Mouse (Mus musculus): ENCODE measurements around the gene Mapk8ip1. TPM values are rescaled to one million over a fixed set of nuclear protein-coding genes. Genes with fewer than 3 reads are reported as not detected.
A peak's percentile ranks its signal among the peaks of the same experiment; 100 is the strongest.

The Mapk8ip1 gene
- polyA plus RNA-seq, 1 experiment from 2014 or later = 18.8 TPM

DNA sequence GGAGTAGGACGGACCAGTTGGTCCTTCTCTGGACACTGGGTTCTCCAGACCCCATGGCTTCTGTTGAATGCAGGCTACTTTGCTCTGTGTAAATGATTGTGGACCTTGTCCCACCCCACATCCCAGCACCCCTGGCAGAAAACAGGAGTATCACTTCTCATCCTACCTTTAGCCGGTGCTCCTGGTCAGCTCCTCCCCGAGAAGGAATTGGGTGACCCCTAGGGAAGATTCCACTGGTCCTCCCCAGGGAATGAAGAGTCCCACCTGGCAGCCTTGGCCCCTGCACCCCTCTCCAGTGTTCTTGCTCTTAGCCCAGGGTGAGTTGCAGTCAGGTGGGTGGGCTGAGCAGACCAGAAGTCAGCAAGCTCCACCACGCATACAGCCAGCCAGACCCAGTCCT lies 37.0 kb downstream of the Mapk8ip1 start:
- H3K27ac ChIP-seq (replicated peaks; ENCODE audit: low read depth, low read length) = no peak overlapping the region
- no peaks in the 10 kb centered on the region for H3K27me3 ChIP-seq (ENCODE audit: control insufficient read depth, insufficient read depth, low read length)
- H3K4me3 ChIP-seq (ENCODE audit: low read depth, low read length) = no peak overlapping the region
- no peaks in the 10 kb centered on the region for H3K4me1 ChIP-seq (ENCODE audit: control insufficient read depth, insufficient read depth, low read length)
- no peak overlapping the region for H3K9ac ChIP-seq (replicated peaks; ENCODE audit: low read length)
- ATAC-seq (replicated peaks; ENCODE audit: insufficient number of reproducible peaks, low FRiP score, low TSS enrichment, low read depth) (no peak), DNase-seq (ENCODE audit: low spot score) (no peak)
- no peak overlapping the region for H3K4me2 ChIP-seq (ENCODE audit: low read depth, low read length)
- H3K36me3 ChIP-seq (replicated peaks; ENCODE audit: control insufficient read depth, insufficient read depth, low read depth, low read length) = no peaks in the 10 kb centered on the region; the same call in 1 of the 2 replicates
- H3K9me3 ChIP-seq (replicated peaks; ENCODE audit: control insufficient read depth, low read length) = no peaks in the 10 kb centered on the region
- 88% methylated on average over 4 of the region's 4 CpGs for WGBS

DNA sequence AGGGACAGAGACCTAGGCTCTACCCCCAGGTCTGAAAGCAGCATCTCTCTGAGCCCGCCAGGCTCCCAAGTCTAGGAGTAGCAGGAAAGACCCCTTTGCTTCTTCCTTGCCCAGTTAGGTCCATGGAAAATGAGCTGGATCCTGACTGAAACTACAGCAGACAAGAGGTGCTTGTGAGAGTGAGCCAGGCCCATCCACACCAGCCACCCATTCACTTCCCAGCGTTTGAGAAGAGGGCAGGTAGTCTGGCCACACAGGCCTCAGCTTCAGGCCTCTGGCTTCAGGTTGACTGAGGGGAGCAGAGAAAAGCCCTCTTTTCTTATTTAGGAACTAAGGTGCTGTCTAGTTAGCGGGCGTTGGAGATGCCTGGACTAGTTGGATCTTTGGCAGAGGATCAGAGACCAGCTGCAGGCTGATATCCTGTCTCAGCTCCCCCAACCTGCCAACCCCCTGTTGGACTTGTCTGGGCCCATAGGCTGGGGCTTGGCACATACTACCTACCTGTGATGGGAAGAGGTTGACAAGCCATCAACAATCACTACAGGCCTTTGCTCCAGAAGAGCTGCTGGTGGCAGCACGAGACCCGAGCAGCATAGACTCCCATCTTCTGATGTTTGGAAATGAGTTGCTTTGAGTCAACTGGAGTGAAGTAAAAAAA lies 38.4 kb downstream of the Mapk8ip1 start:
- Histone ChIP-seq H3K27me3 (ENCODE audit: control insufficient read depth, insufficient read depth, low read length) (no peaks in the 10 kb centered on the region), H3K9ac (replicated peaks; ENCODE audit: low read length) (no peak overlapping the region), H3K36me3 (replicated peaks; ENCODE audit: control insufficient read depth, insufficient read depth, low read depth, low read length) (no peaks in the 10 kb centered on the region; the same call in 1 of the 2 replicates), H3K27ac (replicated peaks; ENCODE audit: low read depth, low read length) (no peak overlapping the region), H3K4me1 (ENCODE audit: control insufficient read depth, insufficient read depth, low read length) (no peaks in the 10 kb centered on the region), H3K4me3 (ENCODE audit: low read depth, low read length) (no peak overlapping the region), H3K4me2 (ENCODE audit: low read depth, low read length) (no peak overlapping the region), H3K9me3 (replicated peaks; ENCODE audit: control insufficient read depth, low read length) (no peaks in the 10 kb centered on the region)
- ATAC-seq (replicated peaks; ENCODE audit: insufficient number of reproducible peaks, low FRiP score, low TSS enrichment, low read depth) (no peak), DNase-seq (ENCODE audit: low spot score) (no peak)
- WGBS = 89% methylated on average over 6 of the region's 6 CpGs

DNA sequence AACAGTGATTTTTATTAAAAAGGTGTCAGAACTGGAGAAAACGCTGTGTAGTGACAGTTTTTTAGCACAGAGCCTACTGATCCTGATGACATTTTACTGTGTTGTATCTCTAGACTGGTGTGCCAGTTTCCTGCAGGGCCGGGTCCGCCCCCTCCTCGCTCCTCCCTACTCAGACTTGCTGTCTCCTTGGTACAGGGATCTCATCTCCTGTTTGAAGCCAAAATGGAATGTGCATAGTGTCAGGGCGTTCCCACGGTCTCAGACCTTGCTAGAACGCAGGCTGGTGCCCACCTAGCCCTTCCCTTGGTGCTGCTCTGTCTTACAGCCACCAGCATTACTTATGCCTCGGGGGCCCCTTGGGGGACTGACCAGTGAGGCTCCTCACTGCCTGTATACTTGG lies 39.3 kb downstream of the Mapk8ip1 start:
- no peaks in the 10 kb centered on the region for H3K9me3 ChIP-seq (replicated peaks; ENCODE audit: control insufficient read depth, low read length)
- no peak overlapping the region for H3K4me2 ChIP-seq (ENCODE audit: low read depth, low read length)
- H3K27me3 ChIP-seq (ENCODE audit: control insufficient read depth, insufficient read depth, low read length) = no peaks in the 10 kb centered on the region
- H3K27ac ChIP-seq (replicated peaks; ENCODE audit: low read depth, low read length) = no peak overlapping the region
- H3K9ac ChIP-seq (replicated peaks; ENCODE audit: low read length) = no peak overlapping the region
- H3K4me1 ChIP-seq (ENCODE audit: control insufficient read depth, insufficient read depth, low read length) = no peaks in the 10 kb centered on the region
- no peak overlapping the region for H3K4me3 ChIP-seq (ENCODE audit: low read depth, low read length)
- WGBS = 87% methylated on average over 8 of the region's 8 CpGs
- DNase-seq (ENCODE audit: low spot score) (no peak), ATAC-seq (replicated peaks; ENCODE audit: insufficient number of reproducible peaks, low FRiP score, low TSS enrichment, low read depth) (no peak)
- H3K36me3 ChIP-seq (replicated peaks; ENCODE audit: control insufficient read depth, insufficient read depth, low read depth, low read length) = no peaks in the 10 kb centered on the region; the same call in 1 of the 2 replicates

DNA sequence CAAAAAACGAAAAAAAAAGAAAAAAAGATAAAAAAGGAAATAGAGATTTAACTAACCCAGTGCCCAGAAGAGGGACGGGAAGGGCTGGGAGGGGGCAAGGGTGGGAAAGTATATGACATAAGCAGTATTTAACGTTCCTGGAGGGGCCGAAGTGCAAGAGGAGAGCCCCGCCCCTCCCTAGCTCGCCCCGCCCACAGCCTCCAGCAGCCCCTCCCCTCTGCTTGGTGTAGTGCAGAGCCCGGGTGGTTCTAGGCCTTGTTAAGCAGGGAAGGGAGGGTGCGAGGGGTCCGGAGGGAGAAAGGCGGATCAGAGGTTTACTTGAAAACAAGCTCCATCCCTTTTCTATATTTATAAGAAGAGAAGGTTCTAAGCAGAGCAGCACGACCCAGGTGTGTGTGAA lies 40.2 kb downstream of the Mapk8ip1 start:
- peak; percentile 13 for DNase-seq (ENCODE audit: low spot score)

DNA sequence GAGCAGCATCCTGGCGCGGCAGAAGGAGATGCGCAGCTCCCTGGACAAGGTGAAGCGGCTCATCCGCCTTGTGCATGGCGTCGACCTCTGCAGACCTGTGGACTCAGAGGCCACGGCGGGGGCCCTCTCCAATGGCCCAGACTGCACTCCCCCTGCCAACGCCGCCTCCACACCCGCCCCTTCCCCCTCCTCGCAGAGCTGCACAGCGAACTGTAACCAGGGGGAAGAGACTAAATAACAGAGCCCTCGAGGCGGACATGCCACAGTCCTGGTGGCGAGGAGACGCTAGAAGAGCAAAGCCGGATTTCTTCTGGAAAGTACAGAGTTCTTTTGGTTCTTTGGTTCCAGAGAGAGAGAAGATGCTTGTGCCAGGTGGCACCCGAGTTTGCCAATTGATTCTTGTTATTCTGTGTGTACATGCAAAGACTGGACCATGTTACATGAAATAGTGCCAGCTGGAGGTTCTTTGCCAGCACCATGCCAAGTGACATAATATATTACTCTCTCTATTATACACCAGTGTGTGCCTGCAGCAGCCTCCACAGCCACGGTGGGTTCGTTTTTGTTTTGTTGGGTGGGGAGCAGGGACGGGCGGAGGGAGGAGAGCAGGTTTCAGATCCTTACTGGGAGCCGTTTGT lies 40.8 kb downstream of the Mapk8ip1 start:
- no peaks in the 10 kb centered on the region; the same call in 1 of the 2 replicates for H3K36me3 ChIP-seq (replicated peaks; ENCODE audit: control insufficient read depth, insufficient read depth, low read depth, low read length)

More for the DNA sequence above, 40.2 kb downstream of the Mapk8ip1 start:
- no peaks in the 10 kb centered on the region for H3K9me3 ChIP-seq (replicated peaks; ENCODE audit: control insufficient read depth, low read length)
- no peaks in the 10 kb centered on the region for H3K27me3 ChIP-seq (ENCODE audit: control insufficient read depth, insufficient read depth, low read length)
- H3K36me3 ChIP-seq (replicated peaks; ENCODE audit: control insufficient read depth, insufficient read depth, low read depth, low read length) = no peaks in the 10 kb centered on the region; the same call in 1 of the 2 replicates
- no peak for ATAC-seq (replicated peaks; ENCODE audit: insufficient number of reproducible peaks, low FRiP score, low TSS enrichment, low read depth)
- no peak overlapping the region for H3K9ac ChIP-seq (replicated peaks; ENCODE audit: low read length)
- H3K4me1 ChIP-seq (ENCODE audit: control insufficient read depth, insufficient read depth, low read length) = no peaks in the 10 kb centered on the region
- H3K4me3 ChIP-seq (ENCODE audit: low read depth, low read length) = no peak overlapping the region
- H3K27ac ChIP-seq (replicated peaks; ENCODE audit: low read depth, low read length) = no peak overlapping the region
- no peak overlapping the region for H3K4me2 ChIP-seq (ENCODE audit: low read depth, low read length)
- WGBS = 23% methylated on average over 12 of the region's 12 CpGs

DNA sequence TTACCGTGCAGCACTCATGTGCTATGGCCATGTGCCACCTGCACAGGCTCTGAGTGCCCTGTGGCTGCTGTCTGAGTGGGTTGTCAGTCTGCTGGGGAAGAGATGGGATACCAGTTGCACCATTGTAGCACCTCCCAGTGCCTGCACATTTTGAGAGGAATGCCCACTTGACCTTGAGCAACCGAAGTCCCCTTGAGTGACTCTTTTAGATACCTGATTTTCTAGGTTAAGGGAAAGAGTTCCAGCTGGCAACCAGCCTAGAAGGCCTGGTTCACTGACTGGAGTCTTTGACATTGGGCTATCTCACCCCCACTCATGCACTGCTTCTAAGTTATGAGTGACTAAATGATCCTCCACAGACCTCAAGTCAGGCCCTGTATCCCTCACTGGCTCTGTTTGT lies 41.8 kb downstream of the Mapk8ip1 start:
- 89% methylated on average over 2 of the region's 2 CpGs for WGBS
- H3K9me3 ChIP-seq (replicated peaks; ENCODE audit: control insufficient read depth, low read length) = no peaks in the 10 kb centered on the region
- H3K4me3 ChIP-seq (ENCODE audit: low read depth, low read length) = no peak overlapping the region
- no peak overlapping the region for H3K27ac ChIP-seq (replicated peaks; ENCODE audit: low read depth, low read length)
- H3K9ac ChIP-seq (replicated peaks; ENCODE audit: low read length) = no peak overlapping the region
- ATAC-seq (replicated peaks; ENCODE audit: insufficient number of reproducible peaks, low FRiP score, low TSS enrichment, low read depth) (no peak), DNase-seq (ENCODE audit: low spot score) (no peak)
- no peaks in the 10 kb centered on the region for H3K4me1 ChIP-seq (ENCODE audit: control insufficient read depth, insufficient read depth, low read length)
- no peaks in the 10 kb centered on the region for H3K27me3 ChIP-seq (ENCODE audit: control insufficient read depth, insufficient read depth, low read length)
- H3K4me2 ChIP-seq (ENCODE audit: low read depth, low read length) = no peak overlapping the region
- no peaks in the 10 kb centered on the region; the same call in 1 of the 2 replicates for H3K36me3 ChIP-seq (replicated peaks; ENCODE audit: control insufficient read depth, insufficient read depth, low read depth, low read length)

More for the DNA sequence above, 40.8 kb downstream of the Mapk8ip1 start:
- H3K9ac ChIP-seq (replicated peaks; ENCODE audit: low read length) = no peak overlapping the region
- no peak overlapping the region for H3K4me3 ChIP-seq (ENCODE audit: low read depth, low read length)
- ATAC-seq (replicated peaks; ENCODE audit: insufficient number of reproducible peaks, low FRiP score, low TSS enrichment, low read depth) = no peak
- no peaks in the 10 kb centered on the region for H3K27me3 ChIP-seq (ENCODE audit: control insufficient read depth, insufficient read depth, low read length)
- H3K4me1 ChIP-seq (ENCODE audit: control insufficient read depth, insufficient read depth, low read length) = no peaks in the 10 kb centered on the region
- no peak overlapping the region for H3K27ac ChIP-seq (replicated peaks; ENCODE audit: low read depth, low read length)
- no peak for DNase-seq (ENCODE audit: low spot score)
- WGBS = 75% methylated on average over 25 of the region's 25 CpGs
- no peaks in the 10 kb centered on the region for H3K9me3 ChIP-seq (replicated peaks; ENCODE audit: control insufficient read depth, low read length)
- no peak overlapping the region for H3K4me2 ChIP-seq (ENCODE audit: low read depth, low read length)

DNA sequence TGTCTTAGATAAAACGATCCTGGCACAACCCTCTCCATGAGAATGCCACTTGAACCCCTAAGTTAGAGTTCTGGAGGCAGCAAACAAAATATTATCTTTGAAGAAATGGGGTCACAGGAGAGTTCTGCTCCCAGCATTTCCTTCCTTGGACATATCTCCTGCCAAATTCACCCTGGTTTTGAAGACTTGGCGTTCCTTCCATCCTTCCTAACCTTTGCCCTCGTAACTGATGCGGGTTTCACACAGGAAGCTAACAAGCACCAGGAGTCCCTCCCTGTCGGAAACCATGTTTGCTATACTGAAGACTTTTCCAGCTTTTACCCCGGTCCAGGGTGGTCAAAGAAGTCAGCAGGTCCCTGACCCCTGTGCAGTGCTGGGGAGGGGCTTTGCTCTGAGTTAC lies 46.8 kb downstream of the Mapk8ip1 start:
- Histone ChIP-seq H3K9ac (replicated peaks; ENCODE audit: low read length) (no peak overlapping the region), H3K36me3 (replicated peaks; ENCODE audit: control insufficient read depth, insufficient read depth, low read depth, low read length) (no peaks in the 10 kb centered on the region; the same call in 1 of the 2 replicates), H3K4me1 (ENCODE audit: control insufficient read depth, insufficient read depth, low read length) (no peaks in the 10 kb centered on the region), H3K27ac (replicated peaks; ENCODE audit: low read depth, low read length) (no peak overlapping the region), H3K9me3 (replicated peaks; ENCODE audit: control insufficient read depth, low read length) (no peaks in the 10 kb centered on the region), H3K4me3 (ENCODE audit: low read depth, low read length) (no peak overlapping the region), H3K4me2 (ENCODE audit: low read depth, low read length) (no peak overlapping the region), H3K27me3 (ENCODE audit: control insufficient read depth, insufficient read depth, low read length) (no peaks in the 10 kb centered on the region)
- ATAC-seq (replicated peaks; ENCODE audit: insufficient number of reproducible peaks, low FRiP score, low TSS enrichment, low read depth) (no peak), DNase-seq (ENCODE audit: low spot score) (no peak)
- 49% methylated on average over 6 of the region's 6 CpGs for WGBS

DNA sequence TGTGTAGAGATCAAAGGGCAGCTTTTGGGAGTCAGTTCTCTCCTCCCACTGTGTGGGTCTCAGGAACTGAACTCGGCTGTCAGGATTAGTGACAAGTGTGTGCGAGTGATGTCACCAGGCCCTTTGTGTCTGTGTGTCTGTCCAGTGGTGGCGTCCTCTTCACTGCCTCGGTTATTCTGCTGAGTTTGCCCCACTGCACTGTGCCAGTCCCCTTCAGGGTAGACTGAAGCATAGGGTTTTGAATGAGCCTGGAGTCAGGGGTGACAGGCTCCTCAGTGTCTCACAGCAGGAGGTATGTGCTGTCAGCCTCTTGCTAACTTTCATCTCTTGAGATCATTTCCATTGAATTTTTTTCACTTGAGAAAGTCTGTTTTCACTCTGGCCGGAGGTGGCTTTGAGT lies 47.7 kb downstream of the Mapk8ip1 start:
- no peak for ATAC-seq (replicated peaks; ENCODE audit: insufficient number of reproducible peaks, low FRiP score, low TSS enrichment, low read depth)
- 61% methylated on average over 5 of the region's 5 CpGs for WGBS

More for the DNA sequence above, 47.7 kb downstream of the Mapk8ip1 start:
- no peak for DNase-seq (ENCODE audit: low spot score)
- H3K9ac ChIP-seq (replicated peaks; ENCODE audit: low read length) = no peak overlapping the region
- no peak overlapping the region for H3K4me3 ChIP-seq (ENCODE audit: low read depth, low read length)
- no peak overlapping the region for H3K4me2 ChIP-seq (ENCODE audit: low read depth, low read length)
- no peaks in the 10 kb centered on the region for H3K4me1 ChIP-seq (ENCODE audit: control insufficient read depth, insufficient read depth, low read length)
- no peaks in the 10 kb centered on the region for H3K9me3 ChIP-seq (replicated peaks; ENCODE audit: control insufficient read depth, low read length)
- H3K27ac ChIP-seq (replicated peaks; ENCODE audit: low read depth, low read length) = no peak overlapping the region
- H3K36me3 ChIP-seq (replicated peaks; ENCODE audit: control insufficient read depth, insufficient read depth, low read depth, low read length) = no peaks in the 10 kb centered on the region; the same call in 1 of the 2 replicates
- no peaks in the 10 kb centered on the region for H3K27me3 ChIP-seq (ENCODE audit: control insufficient read depth, insufficient read depth, low read length)
